Mouse (Mus musculus) lung, postnatal 0 days (tissue): ENCODE data around the gene Ces1c. TPM values are rescaled to one million over a fixed set of nuclear protein-coding genes. Genes with fewer than 3 reads are reported as not detected.

Experiments
- ATAC-seq: fragments of 200-750 bp; cut with Nextera tagmentation; 2 replicates; pipeline ENCODE4 v1.8.0; 2017; ENCODE audit warnings: moderate library complexity
- DNase-seq: peaks from one replicate; pipeline ENCODE4 v3.0.0-alpha.2; 2016; ENCODE audit warnings: low spot score
- H3K27ac ChIP-seq: fragments of 300-500 bp; sonication (generic); 2 replicates; pipeline ENCODE4 v1.5.1; 2014; ENCODE audit warnings: antibody characterized with exemption, mild to moderate bottlenecking, low read length, mixed read lengths
- H3K27me3 ChIP-seq: fragments of 300-500 bp; sonication (generic); replicated peaks from 2 replicates; pipeline ENCODE4 v1.6.1; 2014; ENCODE audit warnings: low read length, mixed read lengths; ENCODE audit not compliant: insufficient read depth
- H3K36me3 ChIP-seq: fragments of 300-500 bp; sonication (generic); 2 replicates; pipeline ENCODE4 v1.6.1; 2014; ENCODE audit warnings: low read length, mixed read lengths; ENCODE audit not compliant: insufficient read depth
- H3K4me1 ChIP-seq: fragments of 300-500 bp; sonication (generic); 2 replicates; pipeline ENCODE4 v1.6.1; 2014; ENCODE audit warnings: antibody characterized with exemption, low read depth, low read length, mixed read lengths; ENCODE audit not compliant: insufficient read depth
- H3K4me2 ChIP-seq: fragments of 300-500 bp; sonication (generic); replicated peaks from 2 replicates; pipeline ENCODE4 v1.6.1; 2014; ENCODE audit warnings: low read depth, mild to moderate bottlenecking, low read length, moderate library complexity, mixed read lengths
- H3K4me3 ChIP-seq: fragments of 300-500 bp; sonication (generic); 2 replicates; pipeline ENCODE4 v1.5.1; 2014; ENCODE audit warnings: low read depth, low read length
- H3K9ac ChIP-seq: fragments of 300-500 bp; sonication (generic); replicated peaks from 2 replicates; pipeline ENCODE4 v1.6.1; 2014; ENCODE audit warnings: low read depth, mild to moderate bottlenecking
- H3K9me3 ChIP-seq: fragments of 300-500 bp; sonication (generic); 2 replicates; pipeline ENCODE4 v1.6.1; 2016; ENCODE audit warnings: low read length, mixed read lengths
- CTCF ChIP-seq: IDR thresholded peaks from 2 replicates; pipeline ENCODE4 v1.5.1; 2016; ENCODE audit warnings: antibody characterized with exemption, mild to moderate bottlenecking
- EP300 ChIP-seq: IDR thresholded peaks from 2 replicates; pipeline ENCODE4 v1.6.1; 2016; ENCODE audit warnings: antibody characterized with exemption, mild to moderate bottlenecking, control low read depth
- WGBS: fragments of 180-500 bp; shearing (Covaris S2); extraction: QIAGEN DNeasy Blood & Tissue Kit; methylation state at CpG from one replicate; pipeline ENCODE4 v1.1.7; 2014; 5-methylcytosine and 5-hydroxymethylcytosine counted together
- polyA plus RNA-seq: library from polyadenylated mRNA; unstranded; fragments of >200 nt; fragmentation: Nextera tagmentation; extraction: Ambion mirVana; gene quantifications from 2 replicates; pipeline ENCODE4 v1.2.1, GENCODE M21; 2015

Gene Ces1c
- 0.08 and 0.24 TPM in 2 replicates for polyA plus RNA-seq

- Histone ChIP-seq H3K9ac (no peak within 1 kb of the TSS), H3K27me3 (no peaks in the 10 kb centered on the region), H3K4me1 (no peaks in the 10 kb centered on the region), H3K36me3 (no peaks in the 10 kb centered on the region), H3K27ac (no peak within 1 kb of the TSS), H3K4me2 (no peak within 1 kb of the TSS), H3K9me3 (no peaks in the 10 kb centered on the region), H3K4me3 (no peak within 1 kb of the TSS)
- no peak for DNase-seq
- 69% methylated on average over 3 of the region's 3 CpGs for WGBS
- no peak for ATAC-seq
- no peak for TF ChIP-seq CTCF
- no peak for TF ChIP-seq EP300
Observed at GRCm38 (mm10) chr8:93131233-93131980, at the start of gene Ces1c. Gene Ces1c, minus strand, starts transcription at chr8:93131283.

DNA sequence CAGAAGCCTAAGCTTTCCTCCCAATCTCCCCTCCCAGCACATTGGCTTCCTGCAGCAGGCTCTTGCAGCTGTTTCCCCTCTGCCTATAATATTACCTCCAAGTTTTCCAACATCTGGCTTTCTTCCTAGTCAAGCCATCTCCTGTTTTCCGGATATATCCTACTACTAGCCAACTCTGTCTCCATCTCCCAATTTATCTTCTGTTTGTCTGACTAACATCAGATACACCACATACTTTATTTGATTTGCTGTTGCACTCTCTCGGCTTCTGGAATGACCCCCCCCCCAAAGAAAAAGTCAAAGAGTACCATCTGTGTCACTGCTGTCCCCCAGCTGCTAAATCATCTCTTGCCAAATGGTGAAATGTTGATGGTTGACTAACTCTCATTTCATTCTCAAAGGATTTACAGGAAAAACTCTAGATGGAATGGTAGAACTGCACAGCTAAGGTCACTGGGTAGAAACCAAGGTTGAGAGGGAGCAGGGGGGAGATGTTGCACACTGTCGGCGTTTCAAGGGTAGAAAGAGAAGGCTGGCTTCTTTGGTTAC is 49.6 kb upstream of the Ces1c start:
- DNase-seq (peak; percentile 89), ATAC-seq (peak; percentile 91)
- no peak overlapping the region for H3K27ac ChIP-seq
- H3K4me1 ChIP-seq = no peaks in the 10 kb centered on the region
- H3K9me3 ChIP-seq = no peaks in the 10 kb centered on the region
- H3K4me3 ChIP-seq = no peak overlapping the region
- 0 out of 2 replicates have a peak, but pooled peaks cover 4% of the 10 kb centered on the region for H3K36me3 ChIP-seq
- 43% methylated on average over 4 of the region's 4 CpGs for WGBS
- no peak for TF ChIP-seq EP300
- TF ChIP-seq CTCF = no peak
- no peak overlapping the region for H3K4me2 ChIP-seq
- H3K27me3 ChIP-seq = no peaks in the 10 kb centered on the region
- no peak overlapping the region for H3K9ac ChIP-seq

GRCm38 (mm10) chr8:93176593-93176992 is 45.5 kb upstream of the Ces1c start:
- ATAC-seq (no peak), DNase-seq (no peak)
- 77% methylated on average over 1 of the region's 1 CpGs for WGBS
- no peaks in the 10 kb centered on the region for H3K9me3 ChIP-seq
- H3K9ac ChIP-seq = no peak overlapping the region
- no peak overlapping the region for H3K27ac ChIP-seq
- no peaks in the 10 kb centered on the region for H3K27me3 ChIP-seq
- no peak overlapping the region for H3K4me3 ChIP-seq
- 0 out of 2 replicates have a peak, but pooled peaks cover 3% of the 10 kb centered on the region for H3K36me3 ChIP-seq
- no peak for TF ChIP-seq CTCF
- TF ChIP-seq EP300 = no peak
- no peak overlapping the region for H3K4me2 ChIP-seq
- no peaks in the 10 kb centered on the region for H3K4me1 ChIP-seq

GRCm38 (mm10) chr8:93174554-93174953 is 43.5 kb upstream of the Ces1c start:
- Histone ChIP-seq H3K27ac (no peak overlapping the region), H3K4me2 (no peak overlapping the region), H3K4me1 (no peaks in the 10 kb centered on the region), H3K9ac (no peak overlapping the region), H3K4me3 (no peak overlapping the region), H3K27me3 (no peaks in the 10 kb centered on the region), H3K36me3 (0 out of 2 replicates have a peak, but pooled peaks cover 6% of the 10 kb centered on the region), H3K9me3 (no peaks in the 10 kb centered on the region)
- no peak for ATAC-seq
- TF ChIP-seq CTCF = no peak
- no peak for TF ChIP-seq EP300
- WGBS = 63% methylated on average over 2 of the region's 2 CpGs
- no peak for DNase-seq

- Histone ChIP-seq H3K27ac (no peak overlapping the region), H3K27me3 (no peaks in the 10 kb centered on the region), H3K9me3 (no peaks in the 10 kb centered on the region), H3K4me3 (no peak overlapping the region), H3K4me2 (no peak overlapping the region), H3K36me3 (0 out of 2 replicates have a peak, but pooled peaks cover 6% of the 10 kb centered on the region), H3K4me1 (no peaks in the 10 kb centered on the region), H3K9ac (no peak overlapping the region)
- ATAC-seq (peak; percentile 60; the same call in 1 of the 2 replicates), DNase-seq (peak; percentile 64)
- WGBS = 20% methylated on average over 1 of the region's 1 CpGs
- TF ChIP-seq EP300 = no peak
- TF ChIP-seq CTCF = no peak
Observed at GRCm38 (mm10) chr8:93171846-93172590, 40.9 kb upstream of the Ces1c start.

DNA sequence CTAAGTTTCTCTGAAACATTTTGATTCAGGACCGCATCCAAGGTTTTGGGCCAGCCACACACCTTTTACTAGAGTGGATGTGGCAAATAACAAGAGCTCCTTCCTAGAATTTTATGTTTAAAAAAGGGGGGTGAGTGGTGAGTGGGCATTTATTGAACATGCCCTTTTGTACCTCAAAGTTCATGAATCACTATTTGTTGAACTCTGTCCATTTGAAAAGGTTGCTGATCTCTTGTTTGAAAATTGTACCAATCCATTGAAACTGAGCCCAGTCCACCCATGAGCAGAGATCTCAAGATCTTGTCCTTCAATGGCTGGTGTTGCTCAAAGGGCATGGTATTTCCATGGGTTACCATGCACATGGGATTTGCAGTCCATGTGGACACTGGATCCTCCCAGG is 32.3 kb upstream of the Ces1c start:
- TF ChIP-seq CTCF (no peak), EP300 (no peak)
- H3K4me1 ChIP-seq = no peaks in the 10 kb centered on the region
- H3K36me3 ChIP-seq = no peaks in the 10 kb centered on the region
- 91% methylated on average over 1 of the region's 1 CpGs for WGBS
- no peak overlapping the region for H3K4me3 ChIP-seq
- H3K9ac ChIP-seq = no peak overlapping the region
- no peak overlapping the region for H3K27ac ChIP-seq
- H3K9me3 ChIP-seq = no peaks in the 10 kb centered on the region
- no peaks in the 10 kb centered on the region for H3K27me3 ChIP-seq
- ATAC-seq (no peak), DNase-seq (no peak)
- no peak overlapping the region for H3K4me2 ChIP-seq
